Mouse (Mus musculus): ENCODE measurements around the gene Gsg1l. TPM values are rescaled to one million over a fixed set of nuclear protein-coding genes. Genes with fewer than 3 reads are reported as not detected.

The Gsg1l gene
- total RNA-seq, 1 experiment from 2014 or later, result not detected

- no peak for ATAC-seq (replicated peaks; ENCODE audit: low read depth, poor library complexity, severe bottlenecking)
Measured at GRCm38 (mm10) chr7:125991846-125992245, 90.4 kb downstream of the Gsg1l start.

- no peak for ATAC-seq (replicated peaks; ENCODE audit: low read depth, poor library complexity, severe bottlenecking)
Measured at GRCm38 (mm10) chr7:125989969-125990368, 92.2 kb downstream of the Gsg1l start.

GRCm38 (mm10) chr7:125989489-125989888, 92.7 kb downstream of the Gsg1l start:
- ATAC-seq (replicated peaks; ENCODE audit: low read depth, poor library complexity, severe bottlenecking), result no peak

DNA sequence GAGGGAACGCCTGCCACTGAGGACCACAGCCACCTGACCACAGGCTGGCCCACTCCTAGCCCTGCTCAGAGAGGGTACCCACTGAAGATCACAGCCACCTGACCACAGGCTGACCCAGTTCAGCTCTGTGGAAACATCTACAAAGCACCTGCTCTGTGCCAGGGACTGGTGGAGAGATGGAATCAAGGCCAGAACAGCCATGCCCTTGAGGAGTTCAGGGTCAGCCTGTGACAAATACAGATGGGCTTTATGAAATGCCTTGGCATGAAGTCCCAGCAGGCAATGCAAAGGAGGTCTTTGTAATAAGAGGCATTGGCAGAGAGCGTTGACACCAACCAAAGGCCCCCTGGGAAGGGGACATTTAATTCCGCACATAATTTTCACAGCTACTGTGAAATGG, 93.9 kb downstream of the Gsg1l start:
- ATAC-seq (replicated peaks; ENCODE audit: low read depth, poor library complexity, severe bottlenecking), result no peak

DNA sequence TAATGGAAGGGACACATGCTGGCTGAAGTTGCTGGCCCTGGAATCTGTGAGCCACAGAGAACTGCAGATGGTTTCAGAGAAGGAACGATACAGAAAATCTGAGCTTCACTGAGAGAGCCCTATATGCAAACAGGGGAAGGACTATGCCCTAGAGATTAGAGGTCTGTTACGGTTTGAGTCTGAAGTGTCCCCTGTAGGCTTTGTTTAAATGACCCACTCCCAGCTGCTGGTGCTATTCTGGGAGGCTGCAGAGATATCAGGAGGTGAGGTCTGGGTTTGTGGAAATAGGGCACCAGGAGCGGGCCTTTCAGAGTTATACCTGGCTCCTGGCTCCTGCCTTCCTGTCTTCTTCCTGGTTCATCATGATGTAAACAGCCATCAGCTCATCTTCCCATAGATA, 95.1 kb downstream of the Gsg1l start:
- ATAC-seq (replicated peaks; ENCODE audit: low read depth, poor library complexity, severe bottlenecking), result no peak

DNA sequence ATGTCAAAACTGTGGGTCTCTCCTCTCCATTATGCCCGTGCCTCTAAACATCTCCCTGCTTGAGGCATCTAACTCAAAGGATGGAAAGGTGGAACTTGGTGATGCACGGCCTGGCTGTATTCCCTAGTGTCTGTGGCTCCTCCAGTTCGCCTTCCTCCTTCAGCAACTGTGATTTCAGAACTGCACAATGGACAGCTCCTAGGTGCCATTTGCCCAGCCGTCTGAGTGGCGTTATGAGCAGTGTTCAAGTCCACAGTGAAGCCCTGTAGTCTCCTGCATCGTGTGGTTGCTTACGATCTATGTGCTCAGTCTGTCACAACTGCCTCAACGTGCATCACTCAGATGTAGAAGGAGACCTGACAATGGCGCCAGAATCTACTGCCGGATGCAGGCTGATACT, 96.6 kb downstream of the Gsg1l start:
- no peak for ATAC-seq (replicated peaks; ENCODE audit: low read depth, poor library complexity, severe bottlenecking)

- no peak for ATAC-seq (replicated peaks; ENCODE audit: low read depth, poor library complexity, severe bottlenecking)
Measured at GRCm38 (mm10) chr7:125983902-125984841, 98.0 kb downstream of the Gsg1l start.

DNA sequence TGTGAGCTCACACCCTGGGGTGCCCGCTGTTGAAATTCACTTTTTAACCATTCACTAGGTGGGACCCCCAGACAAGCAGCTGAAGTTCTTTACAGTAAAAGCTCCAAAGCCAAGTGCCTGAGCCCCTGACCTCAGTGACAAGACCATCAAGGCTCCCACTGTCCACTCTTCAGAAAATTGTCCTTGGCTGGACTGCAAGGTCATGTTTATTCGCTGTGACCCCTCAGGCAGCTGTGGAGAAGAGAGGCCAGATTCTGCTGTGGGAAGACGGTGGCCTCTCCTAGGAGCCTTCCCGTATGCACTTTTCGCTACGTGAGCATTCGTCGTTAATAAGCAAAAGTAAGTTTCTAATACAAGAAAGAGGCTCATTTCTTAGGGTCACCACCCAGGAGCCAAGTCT, 102.6 kb downstream of the Gsg1l start:
- no peak for ATAC-seq (replicated peaks; ENCODE audit: low read depth, poor library complexity, severe bottlenecking)

DNA sequence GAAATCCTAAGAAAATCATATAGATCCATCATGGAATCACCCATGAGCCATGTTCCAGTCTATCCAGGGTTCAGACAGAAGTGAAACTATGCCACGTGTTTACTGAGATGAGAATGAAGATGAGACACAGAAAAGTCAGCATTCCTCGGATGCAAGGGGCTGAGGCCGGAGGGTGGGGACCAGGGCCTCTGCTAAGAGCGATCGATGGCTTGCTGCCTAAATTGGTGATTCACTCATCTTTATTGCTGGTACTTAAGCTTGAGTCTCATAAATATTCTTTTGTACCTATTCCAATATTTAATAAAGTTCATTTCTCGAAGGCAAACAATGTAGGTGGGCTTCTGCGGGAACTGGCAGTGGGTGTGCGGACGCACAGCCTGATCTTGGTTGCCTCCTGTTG, 105.5 kb downstream of the Gsg1l start:
- ATAC-seq (replicated peaks; ENCODE audit: low read depth, poor library complexity, severe bottlenecking), result no peak

DNA sequence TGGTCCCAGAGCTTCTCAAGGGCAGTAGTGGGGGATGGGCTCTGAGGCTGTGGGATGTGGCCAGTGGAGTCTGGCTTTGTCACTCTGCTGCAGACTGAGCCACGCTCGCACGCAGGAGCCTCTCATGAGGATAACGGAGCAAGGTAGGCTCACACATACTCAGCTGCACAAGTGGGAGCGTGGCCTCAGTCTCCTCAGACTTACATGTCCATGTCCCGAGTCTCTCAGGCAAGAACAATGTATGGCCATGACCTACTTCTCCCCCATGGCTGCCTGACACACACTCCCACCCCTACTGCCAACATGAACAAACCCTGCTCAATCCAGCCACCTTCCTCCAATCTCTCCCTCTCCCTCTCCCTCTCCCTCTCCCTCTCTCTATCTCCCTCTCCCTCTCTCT, 106.8 kb downstream of the Gsg1l start:
- ATAC-seq (replicated peaks; ENCODE audit: low read depth, poor library complexity, severe bottlenecking), result no peak

DNA sequence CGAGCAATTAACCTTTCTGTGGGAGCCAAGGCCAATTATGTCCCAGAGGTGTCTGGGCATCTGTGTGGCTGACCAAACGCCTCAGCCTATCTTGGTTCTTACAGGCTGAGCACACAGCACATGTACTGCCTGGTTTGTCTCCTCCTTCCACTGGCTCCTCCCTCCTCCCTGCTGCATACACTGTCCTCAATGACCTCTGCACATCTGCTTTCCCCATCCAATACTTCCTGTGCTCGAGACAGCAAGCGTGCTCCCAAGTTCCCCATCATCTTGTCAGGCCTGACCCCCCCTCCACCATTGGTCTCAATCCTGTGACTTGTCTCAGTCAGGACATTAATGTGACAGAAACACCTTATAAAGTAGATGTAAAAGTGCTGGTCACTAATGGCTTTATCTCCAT, 108.3 kb downstream of the Gsg1l start:
- no peak for ATAC-seq (replicated peaks; ENCODE audit: low read depth, poor library complexity, severe bottlenecking)

DNA sequence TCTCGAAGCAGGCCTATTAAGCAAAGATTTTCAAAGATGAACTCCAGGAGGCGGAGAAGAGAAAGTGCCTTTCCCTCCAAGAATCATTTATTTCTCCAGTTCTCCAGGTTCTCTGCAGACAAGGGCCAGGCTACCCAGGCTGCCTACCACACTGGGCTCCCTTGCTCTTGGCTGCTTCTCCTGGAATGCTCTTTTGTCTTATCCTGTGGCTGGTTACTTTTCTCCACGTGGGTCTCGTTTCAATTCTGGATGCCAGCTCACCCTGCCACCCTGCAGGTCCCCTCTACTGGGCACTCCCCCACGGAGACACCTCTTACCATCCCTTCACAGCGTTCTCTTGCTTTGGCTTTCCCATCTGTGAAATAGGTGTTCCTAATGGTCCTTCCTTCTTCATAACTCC, 109.4 kb downstream of the Gsg1l start:
- no peak for ATAC-seq (replicated peaks; ENCODE audit: low read depth, poor library complexity, severe bottlenecking)

- no peak for ATAC-seq (replicated peaks; ENCODE audit: low read depth, poor library complexity, severe bottlenecking)
Measured at GRCm38 (mm10) chr7:125972174-125972672, 110.0 kb downstream of the Gsg1l start.

- ATAC-seq (replicated peaks; ENCODE audit: low read depth, poor library complexity, severe bottlenecking), result no peak
Measured at GRCm38 (mm10) chr7:125969076-125969475, 113.1 kb downstream of the Gsg1l start.

- ATAC-seq (replicated peaks; ENCODE audit: low read depth, poor library complexity, severe bottlenecking), result no peak
Measured at GRCm38 (mm10) chr7:125966402-125967261, 115.6 kb downstream of the Gsg1l start.

DNA sequence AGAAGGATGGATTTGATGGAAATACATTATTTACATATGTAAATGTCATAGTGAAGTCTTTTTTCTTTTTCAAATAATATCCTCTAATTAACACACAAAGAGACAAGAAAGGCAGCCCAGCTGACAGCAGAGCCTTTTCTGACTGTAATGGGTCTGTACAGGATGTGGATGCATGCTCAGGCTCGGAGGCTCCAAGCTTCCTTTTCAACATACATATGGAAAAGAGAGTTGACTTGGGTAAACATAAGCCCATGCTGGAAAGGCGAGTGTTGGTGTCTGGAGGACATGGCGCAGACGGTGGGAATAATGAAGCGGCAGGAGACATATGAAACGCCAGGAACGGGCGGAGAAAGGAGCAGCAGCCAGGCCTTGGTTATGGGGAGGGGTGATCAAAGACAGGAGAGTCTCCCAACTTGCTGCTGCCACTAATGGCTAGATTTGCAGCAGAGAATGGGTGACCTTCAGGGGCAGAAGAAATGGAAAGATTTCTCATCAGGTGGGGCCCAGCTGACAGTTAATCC, 118.1 kb downstream of the Gsg1l start:
- ATAC-seq (replicated peaks; ENCODE audit: low read depth, poor library complexity, severe bottlenecking), result no peak

- ATAC-seq (replicated peaks; ENCODE audit: low read depth, poor library complexity, severe bottlenecking), result no peak
Measured at GRCm38 (mm10) chr7:125959294-125960048, 122.7 kb downstream of the Gsg1l start.

DNA sequence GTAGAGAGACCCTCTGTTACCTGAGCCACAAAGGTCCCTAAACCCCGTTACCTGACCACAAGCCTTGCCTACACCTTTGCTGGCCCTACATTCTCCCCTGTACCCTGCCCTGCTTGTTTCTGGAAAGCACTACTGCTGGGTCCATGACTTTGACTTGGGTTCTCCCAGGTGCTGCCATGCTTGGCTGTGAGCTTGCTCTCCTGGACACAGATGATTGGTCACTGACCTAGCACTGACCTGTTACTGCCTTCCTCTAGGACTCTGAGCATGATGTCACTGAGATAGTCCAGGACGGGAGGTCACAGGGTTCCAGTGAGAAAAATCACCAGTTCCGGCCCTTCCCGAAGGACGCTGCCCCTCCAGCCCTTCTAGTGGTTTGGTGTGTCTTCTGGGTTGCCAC, 123.4 kb downstream of the Gsg1l start:
- ATAC-seq (replicated peaks; ENCODE audit: low read depth, poor library complexity, severe bottlenecking), result no peak

DNA sequence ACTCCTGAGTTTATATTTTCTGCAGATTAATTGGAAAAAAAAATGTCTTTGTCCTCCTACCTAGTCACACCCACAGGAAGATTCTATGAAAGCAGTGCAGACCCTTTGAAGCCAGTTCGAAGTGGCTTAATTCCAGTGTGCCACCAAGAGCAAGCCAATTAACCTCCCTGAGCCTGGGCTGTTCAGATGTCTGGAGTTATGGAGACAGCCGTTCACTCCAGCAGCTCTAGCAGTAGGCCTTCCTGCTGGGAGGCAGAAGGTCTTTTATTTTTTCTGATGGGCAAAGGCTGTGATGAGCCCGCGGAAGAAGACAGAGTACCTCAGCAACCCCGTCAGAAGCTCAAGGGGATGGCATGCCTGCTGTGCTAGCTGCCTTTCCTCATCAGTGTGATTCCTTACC, 127.2 kb downstream of the Gsg1l start:
- no peak for ATAC-seq (replicated peaks; ENCODE audit: low read depth, poor library complexity, severe bottlenecking)

DNA sequence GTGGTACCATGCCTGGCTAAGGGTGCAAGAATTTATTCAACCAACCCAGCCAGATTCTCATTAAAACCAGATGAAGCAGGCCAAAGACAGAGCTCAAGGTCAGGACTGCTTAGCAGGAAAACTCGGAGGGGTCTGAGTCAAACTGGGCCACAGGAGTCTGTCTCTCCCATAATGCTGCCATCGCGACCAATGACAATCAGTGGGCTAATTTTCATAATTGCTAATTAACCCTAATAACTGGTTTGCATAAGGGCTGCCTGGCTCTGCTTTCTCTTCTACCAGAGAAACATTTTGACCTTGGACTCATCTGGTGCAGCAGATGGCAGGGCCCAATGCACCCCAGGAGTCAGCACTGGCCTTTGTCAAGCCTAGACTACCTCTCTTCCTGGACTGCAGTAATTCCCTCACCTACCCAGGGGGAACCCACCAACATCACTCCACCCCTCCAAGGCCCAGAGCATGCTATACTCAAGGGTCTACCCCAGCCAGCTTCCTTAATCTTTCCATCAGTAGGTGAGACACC, 127.8 kb downstream of the Gsg1l start:
- no peak for ATAC-seq (replicated peaks; ENCODE audit: low read depth, poor library complexity, severe bottlenecking)

Data from common myeloid progenitor, adult 5-6 weeks (primary cell).